Mouse (Mus musculus): Measurements from ENCODE around the gene Ttll6.

The Ttll6 gene

GRCm38 (mm10) chr11:96168125-96168524 is 34.5 kb downstream of the Ttll6 start:
- no peak for DNase-seq (ENCODE audit: low read depth, low spot score)

GRCm38 (mm10) chr11:96169016-96169415 is 35.4 kb downstream of the Ttll6 start:
- no peak for DNase-seq (ENCODE audit: low read depth, low spot score)

GRCm38 (mm10) chr11:96170711-96171379 is 37.3 kb downstream of the Ttll6 start:
- no peak for DNase-seq (ENCODE audit: low read depth, low spot score)

- no peak for DNase-seq (ENCODE audit: low read depth, low spot score)
These were observed 38.0 kb downstream of the Ttll6 start for GRCm38 (mm10) chr11:96171601-96172000.

- DNase-seq (ENCODE audit: low read depth, low spot score): no peak
These were observed 39.1 kb downstream of the Ttll6 start for GRCm38 (mm10) chr11:96172511-96173287.

GRCm38 (mm10) chr11:96173288-96173840 is 39.8 kb downstream of the Ttll6 start:
- DNase-seq (ENCODE audit: low read depth, low spot score): no peak

- DNase-seq (ENCODE audit: low read depth, low spot score): no peak
These were observed 41.3 kb downstream of the Ttll6 start for GRCm38 (mm10) chr11:96174881-96175280.

GRCm38 (mm10) chr11:96175511-96175910 is 41.9 kb downstream of the Ttll6 start:
- DNase-seq (ENCODE audit: low read depth, low spot score): no peak

- DNase-seq (ENCODE audit: low read depth, low spot score): no peak
These were observed 42.5 kb downstream of the Ttll6 start for GRCm38 (mm10) chr11:96175951-96176530.

GRCm38 (mm10) chr11:96176841-96177240 is 43.3 kb downstream of the Ttll6 start:
- no peak for DNase-seq (ENCODE audit: low read depth, low spot score)

- no peak for DNase-seq (ENCODE audit: low read depth, low spot score)
These were observed 44.1 kb downstream of the Ttll6 start for GRCm38 (mm10) chr11:96177546-96178174.

GRCm38 (mm10) chr11:96178356-96178755 is 44.8 kb downstream of the Ttll6 start:
- DNase-seq (ENCODE audit: low read depth, low spot score): no peak

- no peak for DNase-seq (ENCODE audit: low read depth, low spot score)
These were observed 45.4 kb downstream of the Ttll6 start for GRCm38 (mm10) chr11:96178911-96179503.

- DNase-seq (ENCODE audit: low read depth, low spot score): no peak
These were observed 47.5 kb downstream of the Ttll6 start for GRCm38 (mm10) chr11:96181061-96181460.

GRCm38 (mm10) chr11:96184233-96184632 is 50.6 kb downstream of the Ttll6 start:
- DNase-seq (ENCODE audit: low read depth, low spot score): no peak

GRCm38 (mm10) chr11:96187321-96187720 is 53.7 kb downstream of the Ttll6 start:
- DNase-seq (ENCODE audit: low read depth, low spot score): no peak

GRCm38 (mm10) chr11:96189810-96190522 is 56.4 kb downstream of the Ttll6 start:
- DNase-seq (ENCODE audit: low read depth, low spot score): no peak

GRCm38 (mm10) chr11:96191132-96191531 is 57.5 kb downstream of the Ttll6 start:
- DNase-seq (ENCODE audit: low read depth, low spot score): no peak

- DNase-seq (ENCODE audit: low read depth, low spot score): no peak
These were observed 60.2 kb downstream of the Ttll6 start, which contains the start of gene Hoxb13 for GRCm38 (mm10) chr11:96193521-96194400. Hoxb13 (plus strand) TSS chr11:96194316.

GRCm38 (mm10) chr11:96194401-96194710 is 60.8 kb downstream of the Ttll6 start:
- no peak for DNase-seq (ENCODE audit: low read depth, low spot score)
